Mouse (Mus musculus) midbrain, embryonic 11.5 days (tissue): ENCODE results near the gene Proser2. TPM values are rescaled to one million over a fixed set of nuclear protein-coding genes. Genes with fewer than 3 reads are reported as not detected.
A peak's percentile ranks its signal among the peaks of the same experiment; 100 is the strongest.
"Not testable (repeated sequence)": the region's sequence is repeated elsewhere in the genome, so short reads cannot be mapped to it uniquely, and the experiment has no call there.

Source experiments
- ATAC-seq: fragments of 200-750 bp; cut with Nextera tagmentation; 2 replicates; pipeline ENCODE4 v1.8.0; 2017; ENCODE audit warnings: moderate TSS enrichment, moderate library complexity; ENCODE audit not compliant: low FRiP score
- DNase-seq: peaks from one replicate; pipeline ENCODE4 v3.0.0; 2015; ENCODE audit warnings: low spot score; ENCODE audit errors: missing footprints
- H3K27ac ChIP-seq: fragments of 300-500 bp; sonication (generic); 2 replicates; pipeline ENCODE4 v1.5.1; 2014; ENCODE audit warnings: low read depth, low read length
- H3K27me3 ChIP-seq: fragments of 300-500 bp; sonication (generic); 2 replicates; pipeline ENCODE4 v1.6.1; 2014; ENCODE audit warnings: mild to moderate bottlenecking, low read length, moderate library complexity, mixed read lengths; ENCODE audit not compliant: control insufficient read depth, insufficient read depth
- H3K36me3 ChIP-seq: fragments of 300-500 bp; sonication (generic); 2 replicates; pipeline ENCODE4 v1.6.1; 2014; ENCODE audit warnings: mild to moderate bottlenecking, low read length, moderate library complexity, mixed read lengths; ENCODE audit not compliant: control insufficient read depth, insufficient read depth
- H3K4me1 ChIP-seq: fragments of 300-500 bp; sonication (generic); 2 replicates; pipeline ENCODE4 v1.6.1; 2014; ENCODE audit warnings: low read length; ENCODE audit not compliant: control insufficient read depth, insufficient read depth
- H3K4me2 ChIP-seq: fragments of 300-500 bp; sonication (generic); 2 replicates; pipeline ENCODE4 v1.6.1; 2014; ENCODE audit warnings: mild to moderate bottlenecking, moderate library complexity
- H3K4me3 ChIP-seq: fragments of 300-500 bp; sonication (generic); 2 replicates; pipeline ENCODE4 v1.5.1; 2014; ENCODE audit warnings: low read depth, low read length
- H3K9ac ChIP-seq: fragments of 300-500 bp; sonication (generic); 2 replicates; pipeline ENCODE4 v1.6.1; 2014; ENCODE audit warnings: low read length
- H3K9me3 ChIP-seq: fragments of 300-500 bp; sonication (generic); 2 replicates; pipeline ENCODE4 v1.6.1; 2016; ENCODE audit warnings: low read length; ENCODE audit not compliant: control insufficient read depth
- WGBS: fragments of 180-500 bp; shearing (Covaris S2); extraction: QIAGEN DNeasy Blood & Tissue Kit; methylation state at CpG from one replicate; pipeline ENCODE4 v1.1.7; 2014; 5-methylcytosine and 5-hydroxymethylcytosine counted together
- polyA plus RNA-seq: library from polyadenylated mRNA; unstranded; fragments of >200 nt; fragmentation: Nextera tagmentation; extraction: Ambion mirVana; gene quantifications from 2 replicates; pipeline ENCODE4 v1.2.1, GENCODE M21; 2014

Gene Proser2
- polyA plus RNA-seq, 1 experiment from 2014 or later: 2.5 TPM

- 83% methylated on average over 4 of the region's 4 CpGs for WGBS
Observed at GRCm38 (mm10) chr2:6112619-6113018, 17.4 kb downstream of the Proser2 start.

DNA sequence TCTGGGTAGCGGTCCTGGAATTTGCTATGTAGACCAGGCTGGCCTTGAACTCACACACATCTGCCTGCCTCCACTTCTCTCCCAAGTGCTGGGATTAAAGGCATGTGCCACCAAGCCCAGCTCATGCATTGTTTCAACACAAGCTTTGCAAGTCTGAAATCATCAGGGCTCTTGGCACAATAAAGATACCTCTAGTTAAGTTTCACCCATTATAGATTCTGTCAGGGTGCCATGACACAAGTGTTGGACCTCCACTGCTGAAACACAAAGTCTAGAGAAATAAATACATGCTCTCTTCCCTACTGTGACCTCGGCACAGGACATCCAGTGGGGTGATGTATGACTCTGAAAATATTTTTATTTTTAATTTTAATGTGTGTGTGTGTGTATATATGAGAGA lies 24.6 kb downstream of the Proser2 start:
- H3K4me1 ChIP-seq: peaks cover 2% of the 10 kb centered on the region; the same call in 1 of the 2 replicates
- H3K4me2 ChIP-seq: no peak overlapping the region
- no peak overlapping the region for H3K27ac ChIP-seq
- H3K36me3 ChIP-seq: no peaks in the 10 kb centered on the region
- no peak overlapping the region for H3K4me3 ChIP-seq
- H3K9ac ChIP-seq: no peak overlapping the region
- WGBS: 83% methylated on average over 2 of the region's 2 CpGs
- no peak for ATAC-seq
- DNase-seq: no peak
- no peaks in the 10 kb centered on the region for H3K9me3 ChIP-seq
- H3K27me3 ChIP-seq: peaks cover 6% of the 10 kb centered on the region

More at GRCm38 (mm10) chr2:6112619-6113018, 17.4 kb downstream of the Proser2 start:
- H3K27ac ChIP-seq: no peak overlapping the region
- H3K4me2 ChIP-seq: no peak overlapping the region
- ATAC-seq (no peak), DNase-seq (no peak)
- H3K4me3 ChIP-seq: no peak overlapping the region
- no peaks in the 10 kb centered on the region for H3K9me3 ChIP-seq
- H3K36me3 ChIP-seq: no peaks in the 10 kb centered on the region
- no peaks in the 10 kb centered on the region for H3K27me3 ChIP-seq
- H3K9ac ChIP-seq: no peak overlapping the region
- H3K4me1 ChIP-seq: no peaks in the 10 kb centered on the region

GRCm38 (mm10) chr2:6100755-6101154 lies 29.3 kb downstream of the Proser2 start:
- H3K27ac ChIP-seq: no peak overlapping the region
- DNase-seq (peak; percentile 87), ATAC-seq (no peak)
- no peaks in the 10 kb centered on the region for H3K9me3 ChIP-seq
- H3K36me3 ChIP-seq: no peaks in the 10 kb centered on the region
- 37% methylated on average over 20 of the region's 20 CpGs for WGBS
- peaks cover 12% of the 10 kb centered on the region for H3K27me3 ChIP-seq
- peak overlapping the region; percentile 69 for H3K9ac ChIP-seq
- peak overlapping the region; percentile 84 for H3K4me2 ChIP-seq
- peaks cover 5% of the 10 kb centered on the region for H3K4me1 ChIP-seq
- H3K4me3 ChIP-seq: peak overlapping the region; percentile 46

DNA sequence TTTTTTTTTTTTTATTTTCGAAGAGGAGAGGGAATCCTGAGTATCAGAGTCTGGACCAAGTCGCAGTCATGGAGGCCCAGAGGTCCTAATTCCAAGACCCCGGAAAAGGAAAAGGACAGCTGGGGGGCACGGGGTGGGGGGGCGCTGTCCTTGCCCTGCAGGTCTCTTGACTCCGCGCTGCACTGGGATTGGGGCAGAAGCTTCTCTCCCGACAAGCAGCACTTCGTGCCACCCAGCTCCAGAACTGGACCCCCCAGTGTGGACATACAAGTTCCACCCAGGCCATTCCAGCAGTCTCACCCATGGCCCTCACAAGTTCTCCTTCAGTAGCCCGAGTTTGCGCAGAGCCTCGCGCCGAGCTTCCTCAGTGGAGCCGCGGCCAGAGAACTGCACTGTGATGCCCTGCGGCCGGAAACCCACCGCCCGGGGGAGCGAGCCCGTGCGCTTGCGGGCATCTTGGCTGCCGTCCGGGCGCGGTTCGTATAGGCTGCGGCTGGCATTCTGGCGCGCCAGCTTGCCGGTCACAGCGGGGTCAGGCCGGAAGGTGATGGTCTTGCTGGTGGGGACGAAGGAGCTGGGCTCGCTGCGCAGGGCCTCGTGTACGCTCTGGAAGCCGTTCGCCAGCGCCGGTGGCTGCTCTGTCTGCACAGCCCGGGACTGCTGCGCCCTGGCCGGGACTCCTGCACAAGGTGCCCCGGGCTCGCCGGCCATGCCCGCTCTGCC lies 29.8 kb downstream of the Proser2 start:
- Histone ChIP-seq H3K9ac (peak overlapping the region; percentile 69), H3K36me3 (no peaks in the 10 kb centered on the region), H3K4me2 (peak overlapping the region; percentile 84), H3K27ac (no peak overlapping the region), H3K4me1 (peaks cover 5% of the 10 kb centered on the region), H3K9me3 (no peaks in the 10 kb centered on the region), H3K27me3 (peaks cover 12% of the 10 kb centered on the region), H3K4me3 (peak overlapping the region; percentile 46)
- peak; percentile 79 for ATAC-seq
- 6% methylated on average over 51 of the region's 51 CpGs for WGBS
- peak; percentile 93 for DNase-seq

- H3K27ac ChIP-seq: no peak overlapping the region
- no peak overlapping the region for H3K4me2 ChIP-seq
- 86% methylated on average over 9 of the region's 9 CpGs for WGBS
- H3K9ac ChIP-seq: no peak overlapping the region
- DNase-seq: no peak
- H3K4me1 ChIP-seq: peaks cover 5% of the 10 kb centered on the region
- no peaks in the 10 kb centered on the region for H3K36me3 ChIP-seq
- peaks cover 12% of the 10 kb centered on the region for H3K27me3 ChIP-seq
- no peaks in the 10 kb centered on the region for H3K9me3 ChIP-seq
- ATAC-seq: no peak
- no peak overlapping the region for H3K4me3 ChIP-seq
Observed at GRCm38 (mm10) chr2:6099443-6099842, 30.6 kb downstream of the Proser2 start.

DNA sequence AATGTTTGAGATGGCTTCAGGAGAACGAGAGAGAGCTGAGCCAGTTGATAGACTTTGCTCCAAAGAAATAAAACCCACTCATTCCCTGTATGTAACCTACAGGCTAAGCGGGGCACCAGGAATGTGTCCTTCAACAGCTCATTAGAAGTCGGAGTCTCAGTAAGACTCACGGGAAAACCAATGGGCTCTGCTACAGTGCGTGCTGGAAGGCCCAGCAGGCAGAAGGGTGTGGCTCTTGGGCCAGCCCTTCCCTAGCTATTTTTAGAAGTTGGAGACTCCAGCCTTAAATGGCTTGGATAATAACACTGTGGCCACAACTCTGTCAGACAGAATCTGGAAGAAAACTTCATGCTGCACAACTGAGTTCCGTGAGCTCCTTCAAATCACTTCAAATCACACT lies 31.1 kb downstream of the Proser2 start:
- WGBS: 44% methylated on average over 6 of the region's 6 CpGs
- peaks cover 5% of the 10 kb centered on the region for H3K4me1 ChIP-seq
- no peak overlapping the region for H3K9ac ChIP-seq
- H3K36me3 ChIP-seq: no peaks in the 10 kb centered on the region
- DNase-seq (no peak), ATAC-seq (no peak)
- H3K9me3 ChIP-seq: no peaks in the 10 kb centered on the region
- H3K4me3 ChIP-seq: no peak overlapping the region
- H3K27me3 ChIP-seq: peaks cover 12% of the 10 kb centered on the region
- H3K4me2 ChIP-seq: no peak overlapping the region
- H3K27ac ChIP-seq: no peak overlapping the region

DNA sequence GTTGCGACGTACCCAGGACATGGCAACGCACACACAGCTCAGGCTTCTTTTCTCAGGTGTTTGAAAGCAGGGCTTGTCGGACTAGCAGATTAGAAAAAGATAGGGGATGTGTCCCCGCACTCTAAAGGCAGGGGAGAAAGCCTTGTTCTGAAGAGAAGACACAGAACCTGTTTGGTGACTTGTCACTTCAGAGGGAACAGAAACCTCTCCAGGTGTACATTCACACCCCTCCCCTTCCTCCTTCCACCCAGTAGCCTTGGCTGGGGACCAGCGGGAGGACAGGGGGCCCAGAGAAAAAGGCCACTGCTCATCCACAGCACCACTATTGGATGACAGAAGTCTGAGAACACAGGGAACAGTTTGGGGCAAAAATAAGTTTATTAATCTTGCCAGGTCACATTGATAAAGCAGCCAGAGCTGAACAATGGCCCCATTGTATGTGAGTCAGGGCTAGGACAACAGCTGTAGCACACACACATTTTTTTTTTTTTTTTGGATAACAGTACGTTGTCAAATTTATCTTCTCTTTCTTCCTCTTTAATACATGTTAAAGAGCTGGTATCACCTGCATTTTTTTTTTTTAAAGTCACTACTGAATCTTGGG lies 32.8 kb downstream of the Proser2 start:
- Histone ChIP-seq H3K27ac (no peak overlapping the region), H3K27me3 (peaks cover 12% of the 10 kb centered on the region), H3K4me2 (no peak overlapping the region), H3K36me3 (no peaks in the 10 kb centered on the region), H3K4me1 (peaks cover 5% of the 10 kb centered on the region), H3K9ac (no peak overlapping the region), H3K9me3 (no peaks in the 10 kb centered on the region), H3K4me3 (no peak overlapping the region)
- ATAC-seq (no peak), DNase-seq (no peak)
- 79% methylated on average over 7 of the region's 7 CpGs for WGBS

DNA sequence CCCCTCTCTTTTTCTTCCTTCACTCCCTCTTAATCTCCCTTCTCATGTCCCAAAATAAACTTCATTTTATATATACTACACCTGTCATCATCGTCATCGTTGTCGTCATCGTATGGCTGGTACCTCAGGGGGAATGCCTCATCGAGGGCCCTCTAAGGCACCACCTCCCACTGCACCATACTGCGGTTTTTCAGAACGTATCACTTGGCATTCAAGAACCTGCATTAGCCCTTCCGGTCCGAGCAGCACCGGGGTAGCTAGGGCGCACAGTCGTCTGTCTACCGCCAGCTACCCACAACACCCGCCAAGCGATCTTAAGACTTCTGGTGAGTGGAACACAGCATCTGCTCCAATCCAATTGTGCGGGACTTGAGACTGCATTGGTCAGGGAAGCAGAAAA lies 40.1 kb downstream of the Proser2 start:
- DNase-seq, H3K9ac ChIP-seq, H3K4me3 ChIP-seq, ATAC-seq, H3K4me2 ChIP-seq, H3K4me1 ChIP-seq, H3K27ac ChIP-seq, H3K27me3 ChIP-seq, H3K36me3 ChIP-seq, H3K9me3 ChIP-seq: not testable (repeated sequence)
- 88% methylated on average over 16 of the region's 16 CpGs for WGBS

DNA sequence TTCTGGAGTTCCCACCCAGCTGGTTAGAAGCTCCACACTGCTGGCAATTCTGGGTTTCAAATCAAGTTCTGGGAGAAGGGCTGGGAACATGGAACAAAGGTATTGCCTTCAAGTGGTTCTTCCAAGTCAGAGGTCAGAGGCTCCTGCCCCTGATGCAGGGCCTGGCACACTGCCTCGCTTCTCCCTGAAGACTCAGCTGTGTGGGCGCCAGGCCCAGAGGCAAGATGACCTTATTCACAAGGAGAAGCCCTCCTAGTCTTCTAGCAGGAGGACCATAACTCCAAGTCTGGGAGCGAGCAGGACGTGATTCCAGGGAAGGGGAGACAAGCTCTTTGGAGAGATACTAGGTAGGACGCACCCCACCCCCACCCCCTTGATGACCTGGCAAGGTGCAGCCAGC lies 42.9 kb downstream of the Proser2 start:
- DNase-seq (no peak), ATAC-seq (no peak)
- Histone ChIP-seq H3K4me1 (no peaks in the 10 kb centered on the region), H3K9me3 (no peaks in the 10 kb centered on the region), H3K4me2 (no peak overlapping the region), H3K36me3 (no peaks in the 10 kb centered on the region), H3K4me3 (no peak overlapping the region), H3K27me3 (no peaks in the 10 kb centered on the region), H3K27ac (no peak overlapping the region), H3K9ac (no peak overlapping the region)
- 90% methylated on average over 5 of the region's 5 CpGs for WGBS
